Mouse (Mus musculus) embryo, embryonic 10.5 days (tissue): ENCODE measurements around the gene AC140267.1.
A peak's percentile ranks its signal among the peaks of the same experiment; 100 is the strongest.

ENCODE experiments used
- DNase-seq: peaks from one replicate; pipeline ENCODE4 v3.0.0-alpha.2; 2015; ENCODE audit warnings: low spot score

Gene AC140267.1

DNA sequence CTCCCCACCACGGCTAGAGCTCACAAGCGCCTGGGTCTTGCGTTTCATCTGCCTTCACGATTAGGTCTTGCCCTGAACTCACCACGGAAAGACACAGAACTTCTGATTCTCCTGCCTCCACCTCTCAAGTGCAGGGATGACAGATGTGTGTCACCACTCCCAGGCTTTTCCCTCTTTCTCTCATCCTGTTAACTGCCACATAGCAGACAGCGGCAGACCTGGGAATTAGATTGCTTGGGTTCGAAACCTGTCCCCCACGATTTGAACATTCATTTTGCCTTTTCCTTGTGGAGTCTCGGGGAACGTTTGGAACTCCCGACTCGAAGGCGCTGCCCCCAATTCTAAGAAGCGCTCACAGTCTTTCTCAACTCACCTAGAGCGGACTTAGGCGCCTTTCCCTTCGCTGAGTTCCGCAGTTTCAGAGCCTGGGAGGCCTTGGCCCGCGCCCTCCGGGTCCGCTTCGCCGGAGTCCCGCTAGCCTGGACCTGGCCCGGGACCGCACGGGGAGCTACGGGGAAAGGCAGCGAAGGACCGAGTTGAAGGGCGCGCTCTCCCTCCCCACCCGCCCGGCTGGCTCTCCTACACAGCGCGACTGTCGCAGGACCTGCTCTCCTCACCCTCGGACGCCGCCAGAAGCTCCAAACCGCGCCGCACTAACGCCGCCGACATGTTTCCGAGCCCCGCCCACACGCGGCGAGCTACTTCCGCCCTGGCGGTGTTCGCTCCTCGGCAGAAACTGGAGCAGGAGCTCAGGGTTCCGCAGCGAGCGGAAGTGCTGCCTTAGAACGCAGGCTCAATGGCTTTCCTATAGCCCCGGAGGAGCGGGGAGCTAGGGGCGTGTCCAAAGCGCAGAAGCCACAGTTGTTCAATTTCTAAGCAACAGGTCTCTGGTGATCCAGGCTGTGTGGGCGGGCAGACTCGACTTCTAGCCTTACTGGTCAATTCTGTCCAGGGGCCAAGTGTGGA, 28.3 kb downstream of the AC140267.1 start, which contains the start of gene Rps19bp1:
TSS of gene Rps19bp1 (minus strand) at position 706 of the 966 bp plus-strand sequence.
- peak; percentile 95 for DNase-seq

DNA sequence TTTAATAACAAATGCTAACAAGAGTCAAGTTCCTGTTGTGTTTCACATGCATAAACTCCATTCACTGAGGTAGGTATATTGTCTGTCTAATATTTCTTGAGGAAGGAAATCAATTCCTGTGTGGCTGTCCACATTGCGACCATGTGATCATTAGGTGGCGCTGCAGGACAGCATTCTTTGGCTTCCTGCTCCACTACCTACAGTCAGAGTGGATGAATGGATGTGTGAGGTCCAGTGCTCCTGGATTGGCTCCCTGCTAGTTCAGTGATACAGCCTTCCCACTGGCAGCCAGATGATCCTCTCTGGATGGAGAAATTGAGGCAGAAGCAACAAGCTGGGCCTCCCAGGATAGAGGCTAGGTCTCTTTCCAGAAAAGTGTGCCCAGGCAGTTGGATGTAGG, 30.6 kb downstream of the AC140267.1 start:
- peak; percentile 91 for DNase-seq

DNA sequence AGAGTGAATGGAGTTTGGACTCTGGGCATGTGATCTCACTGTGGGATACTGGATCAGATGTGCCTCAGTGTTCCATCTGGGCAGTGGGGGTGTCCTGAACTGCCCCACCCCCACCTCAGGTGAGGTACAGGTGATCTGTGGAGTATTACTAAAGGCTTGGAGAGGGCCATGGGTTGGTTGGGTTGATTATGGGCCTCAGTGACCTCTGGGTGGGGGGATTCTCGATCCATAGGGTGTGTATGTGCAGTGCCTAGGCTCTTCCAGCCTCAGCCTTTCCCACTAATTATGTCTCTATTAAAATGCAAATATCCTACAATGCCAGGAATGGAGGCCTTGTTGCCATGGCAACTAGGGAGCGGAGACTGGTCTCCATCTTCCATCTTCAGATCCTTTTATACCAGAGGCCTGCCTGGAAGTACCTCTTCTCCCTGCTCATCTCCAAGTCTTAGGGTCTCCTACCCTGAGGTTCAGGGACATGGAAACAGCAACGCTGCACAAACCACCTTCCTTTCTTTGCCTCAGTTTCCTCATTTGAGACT, 36.3 kb downstream of the AC140267.1 start:
- no peak for DNase-seq

DNA sequence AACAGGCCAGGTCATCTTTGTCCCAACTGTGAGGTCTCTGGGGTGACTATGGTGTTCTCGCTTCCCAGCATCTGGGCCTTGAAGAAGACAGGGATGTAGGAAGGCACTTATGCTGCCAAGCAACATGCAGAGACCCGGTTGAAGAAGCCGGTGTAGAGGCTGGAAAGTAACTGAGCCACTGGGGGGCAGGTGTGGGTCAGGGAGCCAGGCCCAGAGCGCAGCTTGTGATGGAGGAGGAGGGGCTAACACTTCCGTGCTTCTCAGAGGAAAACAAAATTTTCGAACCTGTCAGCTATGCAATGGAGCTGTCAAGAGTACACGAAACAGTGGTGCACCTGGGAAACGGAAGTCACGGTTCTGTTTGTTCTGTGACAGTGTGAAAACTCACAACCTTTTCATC, 41.5 kb downstream of the AC140267.1 start:
- no peak for DNase-seq

DNA sequence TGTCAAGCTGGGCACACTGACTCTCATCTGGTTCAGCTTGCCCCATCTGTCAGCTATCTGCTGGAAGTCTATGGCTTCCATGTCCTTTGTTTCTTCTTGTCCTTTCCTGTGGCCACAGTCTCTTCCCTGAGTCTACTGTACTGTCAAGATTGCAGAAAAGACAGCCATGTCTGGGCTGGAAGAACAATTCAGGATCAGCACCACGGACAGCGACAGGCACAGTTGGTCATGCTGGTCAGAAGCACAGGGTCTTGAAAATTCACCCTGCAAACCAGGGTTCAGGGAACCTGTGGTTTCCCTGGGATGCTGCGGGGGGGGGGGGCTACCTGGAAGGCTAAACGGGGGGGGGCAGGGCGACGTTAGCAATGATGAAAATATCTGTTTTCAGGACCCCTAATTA, 42.0 kb downstream of the AC140267.1 start:
- peak; percentile 87 for DNase-seq

DNA sequence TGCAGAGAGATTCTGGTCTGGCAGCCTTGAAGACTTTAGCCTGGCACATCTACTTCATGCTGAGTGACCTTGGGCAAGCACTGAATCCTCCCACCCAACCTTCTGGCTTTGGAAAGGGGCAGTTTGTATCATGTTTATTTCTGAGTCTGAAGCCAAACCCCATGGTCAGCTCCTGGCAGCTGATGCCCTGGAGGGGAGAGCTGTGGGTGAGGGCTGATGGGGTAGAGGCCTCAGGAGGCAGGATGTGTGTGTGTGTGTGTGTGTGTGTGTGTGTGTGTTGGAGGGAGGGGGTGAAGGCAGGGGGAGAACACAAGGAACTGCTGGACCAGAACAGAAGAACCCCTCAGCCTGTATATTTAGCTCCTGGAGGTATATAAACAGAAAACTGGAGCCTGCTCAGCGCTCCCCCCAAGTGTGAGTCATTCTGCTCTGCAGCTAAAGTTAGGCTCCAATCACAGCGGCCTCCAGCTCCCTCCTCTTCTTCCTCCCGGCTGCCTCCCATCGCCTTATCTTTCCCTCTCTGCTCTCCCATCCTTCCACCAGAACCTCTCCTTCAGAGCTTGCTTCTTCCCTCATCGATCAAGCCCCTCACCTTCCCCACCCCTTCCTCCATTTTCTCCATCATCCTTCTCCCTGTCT, 42.6 kb downstream of the AC140267.1 start:
- DNase-seq, result no peak

DNA sequence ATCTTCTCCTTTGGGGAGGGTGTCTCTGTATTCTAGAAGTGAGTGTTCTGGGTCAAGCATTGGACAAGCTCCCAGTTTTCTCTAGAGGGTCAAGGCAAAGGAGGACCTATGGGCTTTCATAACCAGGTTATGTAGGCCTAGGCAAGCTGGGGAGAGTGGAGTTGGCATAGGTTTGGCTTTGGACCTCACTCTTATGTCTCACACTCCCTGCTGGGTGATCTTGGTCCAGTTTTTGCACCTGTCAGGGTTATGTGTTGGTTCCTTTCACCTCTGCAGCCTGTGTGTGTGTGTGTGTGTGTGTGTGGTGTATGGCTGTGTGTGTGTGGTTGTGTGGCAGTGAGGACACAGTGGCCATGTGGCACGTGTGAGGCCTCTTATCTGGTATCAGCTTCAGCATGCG, 43.4 kb downstream of the AC140267.1 start:
- no peak for DNase-seq

DNA sequence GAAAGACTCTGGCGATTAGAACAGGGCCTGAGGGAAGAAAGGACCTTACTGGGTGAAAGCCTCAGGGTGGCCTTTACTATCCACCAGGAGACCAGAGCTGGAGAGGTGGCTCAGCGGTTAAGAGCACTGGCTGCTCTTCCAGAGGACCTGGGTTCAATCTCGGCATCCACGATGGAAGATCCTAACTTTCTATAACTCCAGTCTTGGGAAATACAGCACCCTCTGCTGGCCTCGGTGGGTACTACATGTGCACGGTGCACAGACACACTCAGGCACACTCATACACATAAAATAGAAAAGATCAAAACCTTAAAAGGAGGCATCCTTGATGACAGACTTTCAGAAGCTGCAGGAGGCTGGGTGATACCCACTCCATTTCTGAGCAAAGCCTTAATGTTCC, 45.0 kb downstream of the AC140267.1 start:
- peak; percentile 76 for DNase-seq
